Mouse (Mus musculus): Measurements from ENCODE around the gene Gm10563. TPM values are rescaled to one million over a fixed set of nuclear protein-coding genes. Genes with fewer than 3 reads are reported as not detected.

Gm10563 gene
- polyA plus RNA-seq, 1 experiment from 2014 or later: not detected

DNA sequence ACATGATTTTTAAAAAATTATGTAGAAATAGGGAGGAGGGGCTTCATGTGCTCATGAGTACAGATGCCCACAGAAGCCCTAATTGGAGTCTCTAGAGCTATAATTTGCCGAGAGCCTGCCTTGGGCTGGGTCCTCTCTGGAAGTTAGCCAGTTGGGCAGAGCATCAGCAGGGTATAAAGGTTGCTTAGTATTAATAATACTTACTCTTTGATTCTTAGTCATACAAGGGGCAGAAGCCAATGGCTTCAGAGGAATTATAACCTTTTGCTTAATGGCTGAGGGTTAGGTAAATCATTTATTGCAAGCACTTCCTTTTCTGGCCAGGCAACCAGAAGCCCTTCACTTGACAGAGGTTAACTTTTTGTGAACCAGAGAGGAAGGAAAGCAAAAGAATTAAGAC, 1.7 kb downstream of the Gm10563 start:
- Histone ChIP-seq H3K9me3 (ENCODE audit: control insufficient read depth, low read length) (no peaks in the 10 kb centered on the region), H3K9ac (ENCODE audit: low read depth, low read length) (no peak overlapping the region), H3K4me3 (ENCODE audit: low read depth, low read length) (no peak overlapping the region), H3K36me3 (ENCODE audit: control insufficient read depth, insufficient read depth, low read length) (peaks cover 84% of the 10 kb centered on the region), H3K4me1 (ENCODE audit: control insufficient read depth, insufficient read depth, low read length) (no peaks in the 10 kb centered on the region), H3K27me3 (replicated peaks; ENCODE audit: control insufficient read depth, insufficient read depth, low read length) (no peaks in the 10 kb centered on the region), H3K4me2 (ENCODE audit: low read depth, low read length) (no peak overlapping the region), H3K27ac (replicated peaks; ENCODE audit: low read depth, low read length) (no peak overlapping the region)
- DNase-seq (ENCODE audit: low spot score): no peak
- WGBS: 88% methylated on average over 1 of the region's 1 CpGs
- ATAC-seq (ENCODE audit: low read depth): no peak

DNA sequence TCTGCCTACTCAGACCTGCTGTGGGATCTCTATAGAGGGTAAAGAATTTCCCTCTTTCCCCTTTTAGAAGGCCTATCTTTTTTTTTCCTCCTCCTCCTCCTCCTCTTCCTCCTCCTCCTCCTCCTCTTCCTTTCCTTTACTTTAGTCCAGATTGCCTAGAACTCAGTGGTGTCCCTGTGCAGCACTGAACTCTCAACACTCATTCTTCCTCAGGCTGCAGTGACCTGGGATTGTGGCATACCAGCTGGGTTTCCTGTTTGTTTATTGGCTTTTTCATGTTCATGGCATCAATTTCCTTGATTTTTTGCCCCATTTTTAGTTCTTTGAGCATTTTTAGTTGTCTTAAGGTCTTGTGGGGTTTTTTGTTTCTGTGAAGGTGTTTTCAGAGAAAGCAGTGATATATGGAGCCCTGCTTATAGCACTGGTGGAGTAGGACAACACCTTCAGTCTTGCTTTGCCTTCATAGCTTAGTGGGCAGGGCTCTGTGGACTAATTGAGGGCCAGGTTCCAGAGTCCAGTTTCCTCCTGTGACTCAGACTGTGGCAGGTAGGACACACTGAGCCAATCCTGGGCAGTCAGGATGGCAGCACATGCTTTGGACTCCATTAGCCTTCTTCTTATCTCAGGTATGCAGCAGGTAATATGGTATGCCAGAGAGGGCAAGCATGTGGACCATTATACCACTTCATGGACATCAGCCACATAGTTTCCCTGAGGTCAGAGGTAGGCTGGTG, 9.3 kb downstream of the Gm10563 start:
- H3K27me3 ChIP-seq (replicated peaks; ENCODE audit: control insufficient read depth, insufficient read depth, low read length): no peaks in the 10 kb centered on the region
- no peak overlapping the region for H3K9ac ChIP-seq (ENCODE audit: low read depth, low read length)
- H3K36me3 ChIP-seq (ENCODE audit: control insufficient read depth, insufficient read depth, low read length): peaks cover 95% of the 10 kb centered on the region
- ATAC-seq (ENCODE audit: low read depth) (no peak), DNase-seq (ENCODE audit: low spot score) (no peak)
- no peaks in the 10 kb centered on the region for H3K4me1 ChIP-seq (ENCODE audit: control insufficient read depth, insufficient read depth, low read length)
- no peak overlapping the region for H3K27ac ChIP-seq (replicated peaks; ENCODE audit: low read depth, low read length)
- no peaks in the 10 kb centered on the region for H3K9me3 ChIP-seq (ENCODE audit: control insufficient read depth, low read length)
- no peak overlapping the region for H3K4me3 ChIP-seq (ENCODE audit: low read depth, low read length)
- H3K4me2 ChIP-seq (ENCODE audit: low read depth, low read length): no peak overlapping the region

DNA sequence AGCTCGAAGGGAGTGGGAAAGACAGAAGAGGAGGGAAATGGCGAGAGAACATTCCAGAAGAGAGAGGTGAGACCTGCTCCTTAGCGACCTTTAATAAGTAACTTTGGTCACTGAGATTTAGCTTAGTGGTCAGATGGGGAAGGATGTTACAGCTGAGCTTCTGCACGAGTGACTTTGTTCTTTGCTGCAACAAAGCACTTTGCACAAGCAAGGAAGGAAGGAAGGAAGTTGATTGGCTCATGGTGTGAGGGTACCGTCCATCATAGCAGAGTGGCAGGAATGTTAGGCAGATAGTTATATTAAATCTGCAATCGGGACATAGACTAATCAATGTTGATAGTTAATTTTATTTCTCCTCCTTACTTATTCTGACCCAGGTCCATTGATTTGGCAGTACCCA, 14.9 kb downstream of the Gm10563 start:
- WGBS: 88% methylated on average over 6 of the region's 6 CpGs
- H3K4me1 ChIP-seq (ENCODE audit: control insufficient read depth, insufficient read depth, low read length): no peaks in the 10 kb centered on the region
- H3K36me3 ChIP-seq (ENCODE audit: control insufficient read depth, insufficient read depth, low read length): peaks cover 85% of the 10 kb centered on the region
- no peaks in the 10 kb centered on the region for H3K9me3 ChIP-seq (ENCODE audit: control insufficient read depth, low read length)
- no peaks in the 10 kb centered on the region for H3K27me3 ChIP-seq (replicated peaks; ENCODE audit: control insufficient read depth, insufficient read depth, low read length)
- no peak overlapping the region for H3K9ac ChIP-seq (ENCODE audit: low read depth, low read length)
- no peak overlapping the region for H3K4me3 ChIP-seq (ENCODE audit: low read depth, low read length)
- H3K4me2 ChIP-seq (ENCODE audit: low read depth, low read length): no peak overlapping the region
- no peak overlapping the region for H3K27ac ChIP-seq (replicated peaks; ENCODE audit: low read depth, low read length)
- ATAC-seq (ENCODE audit: low read depth) (no peak), DNase-seq (ENCODE audit: low spot score) (no peak)

DNA sequence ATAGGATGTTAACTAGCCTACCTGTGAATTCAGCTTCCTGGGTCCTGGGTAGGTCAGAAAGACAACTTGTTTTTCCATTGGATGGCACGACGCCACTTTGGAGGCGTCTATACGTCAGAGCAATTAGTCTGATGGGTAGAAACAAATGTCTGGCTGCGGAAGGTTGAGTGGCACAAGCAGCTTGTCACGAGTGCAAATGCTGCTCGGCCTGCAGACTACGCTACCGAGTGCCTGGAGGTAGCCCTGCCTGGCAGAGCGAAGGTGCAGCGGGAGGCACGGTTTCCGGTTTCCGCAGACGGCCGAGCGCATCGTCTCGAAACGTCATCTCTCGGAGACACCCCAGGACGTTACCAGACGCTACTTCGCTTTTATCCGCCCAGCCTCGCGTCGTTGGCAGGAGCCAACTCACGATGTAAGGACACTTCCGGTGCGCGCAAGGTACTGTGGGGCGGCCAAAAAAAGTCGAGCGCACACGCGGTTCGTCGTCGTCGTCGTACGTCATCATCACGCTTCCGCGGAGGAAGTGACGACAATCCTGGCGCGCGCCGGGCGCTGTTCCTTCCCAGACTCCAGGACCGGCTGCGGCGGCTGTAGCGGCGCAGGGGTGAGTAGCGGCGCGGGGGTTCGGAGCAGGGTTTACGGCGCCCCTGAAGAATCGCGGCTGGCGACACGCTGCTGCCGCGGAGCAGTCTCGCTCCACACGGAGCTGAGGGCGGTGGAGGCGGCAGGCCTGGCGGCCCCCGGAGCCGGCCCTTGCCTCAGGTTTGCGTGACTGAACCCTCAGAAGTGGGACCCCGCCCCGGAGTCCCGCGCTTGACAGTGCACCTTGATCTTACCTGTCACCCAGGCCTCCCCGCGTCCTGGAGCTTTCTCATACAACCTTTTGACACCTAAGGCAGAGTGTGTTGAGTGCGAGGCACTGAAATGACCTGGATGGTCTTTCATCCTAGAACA, 20.6 kb downstream of the Gm10563 start, which contains the start of gene Cdk11b:
Gene Cdk11b, plus strand, starts transcription at position 517 of the 954 bp plus-strand sequence.
- peak within 1 kb of the TSS; percentile 82 for H3K9ac ChIP-seq (ENCODE audit: low read depth, low read length)
- peak; percentile 100 for DNase-seq (ENCODE audit: low spot score)
- H3K36me3 ChIP-seq (ENCODE audit: control insufficient read depth, insufficient read depth, low read length): peaks cover 53% of the 10 kb centered on the region
- H3K27ac ChIP-seq (replicated peaks; ENCODE audit: low read depth, low read length): peak within 1 kb of the TSS; percentile 91
- peak within 1 kb of the TSS; percentile 90 for H3K4me3 ChIP-seq (ENCODE audit: low read depth, low read length)
- peak within 1 kb of the TSS; percentile 66 for H3K4me2 ChIP-seq (ENCODE audit: low read depth, low read length)
- peaks cover 5% of the 10 kb centered on the region; the same call in 1 of the 2 replicates for H3K4me1 ChIP-seq (ENCODE audit: control insufficient read depth, insufficient read depth, low read length)
- H3K9me3 ChIP-seq (ENCODE audit: control insufficient read depth, low read length): no peaks in the 10 kb centered on the region
- H3K27me3 ChIP-seq (replicated peaks; ENCODE audit: control insufficient read depth, insufficient read depth, low read length): no peaks in the 10 kb centered on the region
- WGBS: under 1% methylated on average over 50 of the region's 84 CpGs
- ATAC-seq (ENCODE audit: low read depth): peak; percentile 100

DNA sequence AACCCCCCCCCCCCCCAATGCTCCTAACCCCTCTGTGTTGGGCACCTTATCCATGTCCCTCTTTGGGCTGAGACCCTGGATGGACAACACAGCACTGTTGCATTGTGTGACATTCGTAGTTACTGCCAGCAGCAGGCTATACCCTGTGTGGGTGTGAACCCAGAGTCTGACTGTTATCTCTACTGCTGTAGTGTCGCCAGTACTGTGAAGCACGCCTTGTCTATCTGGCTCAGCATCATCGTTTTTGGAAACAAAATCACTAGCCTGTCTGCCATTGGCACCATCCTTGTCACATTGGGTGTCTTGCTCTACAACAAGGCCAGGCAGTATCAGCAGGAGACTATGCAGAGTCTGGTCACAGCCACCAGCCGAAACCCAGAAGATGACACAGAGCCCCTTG, 26.9 kb downstream of the Gm10563 start:
- WGBS: 94% methylated on average over 5 of the region's 5 CpGs
- Histone ChIP-seq H3K9me3 (ENCODE audit: control insufficient read depth, low read length) (no peaks in the 10 kb centered on the region), H3K36me3 (ENCODE audit: control insufficient read depth, insufficient read depth, low read length) (peaks cover 84% of the 10 kb centered on the region), H3K4me1 (ENCODE audit: control insufficient read depth, insufficient read depth, low read length) (peaks cover under 1% of the 10 kb centered on the region; the same call in 1 of the 2 replicates), H3K27ac (replicated peaks; ENCODE audit: low read depth, low read length) (no peak overlapping the region), H3K27me3 (replicated peaks; ENCODE audit: control insufficient read depth, insufficient read depth, low read length) (no peaks in the 10 kb centered on the region), H3K4me2 (ENCODE audit: low read depth, low read length) (no peak overlapping the region), H3K9ac (ENCODE audit: low read depth, low read length) (no peak overlapping the region), H3K4me3 (ENCODE audit: low read depth, low read length) (no peak overlapping the region)
- DNase-seq (ENCODE audit: low spot score): no peak
- ATAC-seq (ENCODE audit: low read depth): no peak

DNA sequence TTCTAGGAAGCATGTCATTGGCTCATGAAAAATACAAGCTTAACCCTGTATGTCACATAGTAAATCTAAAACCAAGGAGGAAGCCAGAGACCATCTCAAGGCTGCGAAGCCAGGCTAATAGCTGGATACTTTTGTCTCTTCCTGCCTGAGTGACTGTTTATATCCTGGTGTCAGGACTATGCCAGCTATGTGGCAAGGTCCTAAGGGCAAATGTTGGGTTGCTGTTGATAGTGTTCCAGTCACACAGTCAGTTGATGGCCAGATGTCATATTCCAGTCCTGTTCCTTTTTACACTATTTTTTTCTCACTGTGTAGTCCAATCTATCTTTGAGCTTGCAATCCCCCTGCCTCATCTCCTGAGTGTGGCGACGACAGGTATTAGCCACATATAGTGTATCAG, 31.9 kb downstream of the Gm10563 start:
- no peaks in the 10 kb centered on the region for H3K27me3 ChIP-seq (replicated peaks; ENCODE audit: control insufficient read depth, insufficient read depth, low read length)
- H3K4me3 ChIP-seq (ENCODE audit: low read depth, low read length): no peak overlapping the region
- H3K4me1 ChIP-seq (ENCODE audit: control insufficient read depth, insufficient read depth, low read length): no peaks in the 10 kb centered on the region
- no peaks in the 10 kb centered on the region for H3K9me3 ChIP-seq (ENCODE audit: control insufficient read depth, low read length)
- peaks cover 81% of the 10 kb centered on the region for H3K36me3 ChIP-seq (ENCODE audit: control insufficient read depth, insufficient read depth, low read length)
- DNase-seq (ENCODE audit: low spot score) (no peak), ATAC-seq (ENCODE audit: low read depth) (no peak)
- H3K27ac ChIP-seq (replicated peaks; ENCODE audit: low read depth, low read length): no peak overlapping the region
- no peak overlapping the region for H3K9ac ChIP-seq (ENCODE audit: low read depth, low read length)
- H3K4me2 ChIP-seq (ENCODE audit: low read depth, low read length): no peak overlapping the region
- 96% methylated on average over 3 of the region's 3 CpGs for WGBS

DNA sequence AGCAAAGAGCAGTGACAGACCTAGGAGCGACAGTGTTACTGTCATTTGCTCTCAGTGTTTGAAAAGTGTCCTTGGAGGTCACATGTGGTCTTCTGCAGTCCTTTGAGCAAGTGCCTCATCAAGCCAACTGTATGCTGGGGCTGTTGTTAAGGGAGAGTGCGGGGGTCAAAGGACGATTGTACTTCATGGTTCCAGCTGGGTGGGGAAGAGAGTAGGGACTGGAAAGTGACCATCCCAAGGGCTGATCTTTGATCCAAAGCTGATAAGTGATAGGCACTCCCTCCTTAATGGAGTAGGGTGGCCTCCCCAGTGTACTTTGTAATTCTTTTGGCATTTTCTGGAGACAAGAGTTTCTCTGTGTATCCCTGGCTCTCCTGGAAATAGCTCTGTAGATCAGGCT, 33.3 kb downstream of the Gm10563 start:
- no peak for ATAC-seq (ENCODE audit: low read depth)
- Histone ChIP-seq H3K9me3 (ENCODE audit: control insufficient read depth, low read length) (no peaks in the 10 kb centered on the region), H3K9ac (ENCODE audit: low read depth, low read length) (no peak overlapping the region), H3K27ac (replicated peaks; ENCODE audit: low read depth, low read length) (no peak overlapping the region), H3K4me2 (ENCODE audit: low read depth, low read length) (no peak overlapping the region), H3K4me1 (ENCODE audit: control insufficient read depth, insufficient read depth, low read length) (no peaks in the 10 kb centered on the region), H3K36me3 (ENCODE audit: control insufficient read depth, insufficient read depth, low read length) (peaks cover 67% of the 10 kb centered on the region), H3K4me3 (ENCODE audit: low read depth, low read length) (no peak overlapping the region), H3K27me3 (replicated peaks; ENCODE audit: control insufficient read depth, insufficient read depth, low read length) (no peaks in the 10 kb centered on the region)
- DNase-seq (ENCODE audit: low spot score): no peak
- 90% methylated on average over 3 of the region's 3 CpGs for WGBS

DNA sequence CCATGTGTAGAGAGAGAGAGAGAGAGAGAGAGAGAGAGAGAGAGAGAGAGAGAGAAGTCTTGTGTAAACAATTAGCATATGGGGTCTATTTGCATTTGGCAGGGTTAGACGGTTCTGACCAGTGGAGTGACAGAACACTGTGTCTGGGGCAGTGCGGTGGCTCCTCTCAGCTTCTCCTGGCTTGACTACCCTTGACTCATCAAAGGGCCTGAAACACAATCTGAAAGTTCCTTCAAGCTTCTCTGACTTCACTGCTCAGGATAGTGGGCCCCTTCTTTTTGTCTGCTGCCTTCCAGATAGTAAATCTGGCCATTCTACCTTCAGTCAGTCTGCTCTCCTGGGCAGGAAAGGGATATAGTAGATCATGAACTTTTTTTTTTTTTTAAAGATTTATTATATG, 38.4 kb downstream of the Gm10563 start:
- H3K4me1 ChIP-seq (ENCODE audit: control insufficient read depth, insufficient read depth, low read length): peaks cover 7% of the 10 kb centered on the region
- no peak overlapping the region for H3K4me3 ChIP-seq (ENCODE audit: low read depth, low read length)
- ATAC-seq (ENCODE audit: low read depth): no peak
- peaks cover 46% of the 10 kb centered on the region for H3K36me3 ChIP-seq (ENCODE audit: control insufficient read depth, insufficient read depth, low read length)
- H3K9me3 ChIP-seq (ENCODE audit: control insufficient read depth, low read length): no peaks in the 10 kb centered on the region
- H3K9ac ChIP-seq (ENCODE audit: low read depth, low read length): no peak overlapping the region
- H3K27me3 ChIP-seq (replicated peaks; ENCODE audit: control insufficient read depth, insufficient read depth, low read length): no peaks in the 10 kb centered on the region
- 66% methylated on average over 2 of the region's 2 CpGs for WGBS
- no peak for DNase-seq (ENCODE audit: low spot score)
- no peak overlapping the region for H3K27ac ChIP-seq (replicated peaks; ENCODE audit: low read depth, low read length)
- H3K4me2 ChIP-seq (ENCODE audit: low read depth, low read length): no peak overlapping the region
